Mouse (Mus musculus) midbrain, embryonic 14.5 days (tissue): Measurements from ENCODE around the gene Slc8a3. TPM values are rescaled to one million over a fixed set of nuclear protein-coding genes. Genes with fewer than 3 reads are reported as not detected.
A peak's percentile ranks its signal among the peaks of the same experiment; 100 is the strongest.

Experiments used
- ATAC-seq: fragments of 200-750 bp; cut with Nextera tagmentation; 2 replicates; pipeline ENCODE4 v1.8.0; 2017; ENCODE audit warnings: moderate number of reproducible peaks, moderate library complexity; ENCODE audit not compliant: low FRiP score, low TSS enrichment
- DNase-seq: peaks from one replicate; pipeline ENCODE4 v3.0.0-alpha.2; 2015
- H3K27ac ChIP-seq: fragments of 300-500 bp; sonication (generic); replicated peaks from 2 replicates; pipeline ENCODE4 v1.5.1; 2014; ENCODE audit warnings: mild to moderate bottlenecking, low read depth, low read length, moderate library complexity
- H3K27me3 ChIP-seq: fragments of 300-500 bp; sonication (generic); 2 replicates; pipeline ENCODE4 v1.6.1; 2014; ENCODE audit warnings: low read length, control low read depth, mixed read lengths; ENCODE audit not compliant: control insufficient read depth, insufficient read depth
- H3K36me3 ChIP-seq: fragments of 300-500 bp; sonication (generic); 2 replicates; pipeline ENCODE4 v1.6.1; 2014; ENCODE audit warnings: low read length, control low read depth; ENCODE audit not compliant: control insufficient read depth, insufficient read depth
- H3K4me1 ChIP-seq: fragments of 300-500 bp; sonication (generic); 2 replicates; pipeline ENCODE4 v1.6.1; 2014; ENCODE audit warnings: mild to moderate bottlenecking, antibody characterized with exemption, low read length, control low read depth; ENCODE audit not compliant: control insufficient read depth, insufficient read depth
- H3K4me2 ChIP-seq: fragments of 300-500 bp; sonication (generic); 2 replicates; pipeline ENCODE4 v1.6.1; 2014; ENCODE audit warnings: mild to moderate bottlenecking, low read length, moderate library complexity
- H3K4me3 ChIP-seq: fragments of 300-500 bp; sonication (generic); replicated peaks from 2 replicates; pipeline ENCODE4 v1.5.1; 2014; ENCODE audit warnings: low read depth, low read length
- H3K9ac ChIP-seq: fragments of 300-500 bp; sonication (generic); replicated peaks from 2 replicates; pipeline ENCODE4 v1.6.1; 2014; ENCODE audit warnings: mild to moderate bottlenecking, low read length, moderate library complexity
- H3K9me3 ChIP-seq: fragments of 300-500 bp; sonication (generic); 2 replicates; pipeline ENCODE4 v1.6.1; 2016; ENCODE audit warnings: low read length, control low read depth, mixed read lengths; ENCODE audit not compliant: control insufficient read depth
- WGBS: fragments of 180-500 bp; shearing (Covaris S2); extraction: QIAGEN DNeasy Blood & Tissue Kit; methylation state at CpG from one replicate; pipeline ENCODE4 v1.1.7; 2014; 5-methylcytosine and 5-hydroxymethylcytosine counted together
- polyA plus RNA-seq: library from polyadenylated mRNA; unstranded; fragments of >200 nt; fragmentation: Nextera tagmentation; extraction: Ambion mirVana; gene quantifications from 2 replicates; pipeline ENCODE4 v1.2.1, GENCODE M21; 2014

Slc8a3 gene
- polyA plus RNA-seq, 1 experiment from 2014 or later, result 6.1 TPM

DNA sequence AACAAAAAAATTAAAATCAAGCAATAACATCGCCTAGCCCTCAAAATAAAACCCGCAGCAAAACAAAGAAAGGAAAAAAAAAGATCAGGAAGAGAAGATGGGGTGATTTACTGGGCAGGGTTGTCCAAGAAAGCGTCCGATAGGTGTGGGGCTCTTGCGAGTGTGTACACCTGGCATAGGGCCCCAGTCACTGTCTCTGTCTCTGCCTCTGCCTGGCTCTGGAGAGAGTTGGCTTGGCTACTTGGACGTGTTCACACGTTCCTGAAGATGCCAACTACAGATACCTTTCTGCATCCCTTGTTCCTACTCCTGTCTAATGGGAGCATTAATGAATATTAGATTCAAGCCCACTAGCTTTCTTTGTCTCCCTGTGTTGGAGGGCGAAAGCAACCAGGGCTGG lies 166.4 kb downstream of the Slc8a3 start:
- no peak overlapping the region for H3K4me2 ChIP-seq
- ATAC-seq, result no peak
- H3K4me1 ChIP-seq, result peaks cover 9% of the 10 kb centered on the region; the same call in 1 of the 2 replicates
- no peak for DNase-seq
- no peak overlapping the region for H3K9ac ChIP-seq
- H3K4me3 ChIP-seq, result no peak overlapping the region
- H3K27me3 ChIP-seq, result no peaks in the 10 kb centered on the region
- H3K36me3 ChIP-seq, result peaks cover 2% of the 10 kb centered on the region; the same call in 1 of the 2 replicates
- H3K9me3 ChIP-seq, result no peaks in the 10 kb centered on the region
- 82% methylated on average over 8 of the region's 8 CpGs for WGBS
- no peak overlapping the region for H3K27ac ChIP-seq

DNA sequence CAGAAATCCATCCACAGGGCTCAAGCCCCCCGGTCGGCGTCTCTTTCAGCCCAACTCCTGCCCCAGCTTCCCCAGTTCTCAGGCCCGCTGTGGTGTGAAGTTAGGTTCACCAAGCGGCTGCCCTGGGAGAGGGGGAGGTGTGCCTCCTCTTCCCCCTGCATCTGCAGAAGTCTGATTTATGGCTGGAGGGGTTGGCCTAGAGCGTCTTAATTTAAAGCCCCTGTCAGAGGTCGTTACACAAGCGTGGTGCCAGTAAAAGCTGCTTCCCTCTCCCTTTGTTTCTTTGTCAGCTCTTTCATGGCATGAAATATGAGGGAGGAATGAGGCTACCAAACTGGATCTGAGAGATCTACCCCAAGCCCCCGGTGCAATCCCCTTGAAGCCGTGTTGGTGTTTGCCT lies 166.9 kb downstream of the Slc8a3 start:
- Histone ChIP-seq H3K9me3 (no peaks in the 10 kb centered on the region), H3K4me2 (no peak overlapping the region), H3K4me3 (no peak overlapping the region), H3K27ac (no peak overlapping the region), H3K27me3 (no peaks in the 10 kb centered on the region), H3K4me1 (peaks cover 9% of the 10 kb centered on the region; the same call in 1 of the 2 replicates), H3K9ac (no peak overlapping the region), H3K36me3 (peaks cover 2% of the 10 kb centered on the region; the same call in 1 of the 2 replicates)
- peak; percentile 19 for DNase-seq
- 12% methylated on average over 10 of the region's 10 CpGs for WGBS
- ATAC-seq, result no peak

GRCm38 (mm10) chr12:81163566-81163965 lies 169.4 kb downstream of the Slc8a3 start:
- Histone ChIP-seq H3K9me3 (no peaks in the 10 kb centered on the region), H3K27me3 (no peaks in the 10 kb centered on the region), H3K4me1 (peaks cover 9% of the 10 kb centered on the region; the same call in 1 of the 2 replicates), H3K9ac (no peak overlapping the region), H3K4me3 (no peak overlapping the region), H3K27ac (no peak overlapping the region), H3K36me3 (peaks cover 2% of the 10 kb centered on the region; the same call in 1 of the 2 replicates), H3K4me2 (no peak overlapping the region)
- 96% methylated on average over 3 of the region's 3 CpGs for WGBS
- ATAC-seq, result no peak
- DNase-seq, result no peak

DNA sequence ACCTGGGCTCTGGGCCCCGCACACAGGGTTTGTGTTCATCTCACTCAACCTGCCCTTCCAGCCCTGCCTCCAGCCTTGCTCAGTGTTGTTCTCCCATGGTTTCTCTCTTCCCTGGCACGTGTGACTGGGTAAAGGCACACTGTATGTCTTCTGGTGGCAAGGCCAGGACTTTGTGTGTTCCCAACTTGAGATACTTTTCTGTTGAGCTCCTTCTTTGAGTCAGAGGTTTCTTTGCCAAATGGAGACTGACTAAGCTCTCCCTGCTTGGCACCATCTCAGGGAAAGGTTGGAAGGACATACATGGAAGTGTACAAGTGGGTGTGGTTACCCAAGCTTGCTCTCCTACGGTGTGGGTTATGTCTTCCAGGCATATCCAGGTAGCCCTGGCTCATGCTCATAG lies 169.8 kb downstream of the Slc8a3 start:
- Histone ChIP-seq H3K9me3 (no peaks in the 10 kb centered on the region), H3K36me3 (peaks cover under 1% of the 10 kb centered on the region; the same call in 1 of the 2 replicates), H3K4me3 (no peak overlapping the region), H3K9ac (no peak overlapping the region), H3K27me3 (no peaks in the 10 kb centered on the region), H3K27ac (no peak overlapping the region), H3K4me2 (no peak overlapping the region), H3K4me1 (peaks cover 9% of the 10 kb centered on the region; the same call in 1 of the 2 replicates)
- WGBS, result 74% methylated on average over 3 of the region's 3 CpGs
- DNase-seq (no peak), ATAC-seq (no peak)

DNA sequence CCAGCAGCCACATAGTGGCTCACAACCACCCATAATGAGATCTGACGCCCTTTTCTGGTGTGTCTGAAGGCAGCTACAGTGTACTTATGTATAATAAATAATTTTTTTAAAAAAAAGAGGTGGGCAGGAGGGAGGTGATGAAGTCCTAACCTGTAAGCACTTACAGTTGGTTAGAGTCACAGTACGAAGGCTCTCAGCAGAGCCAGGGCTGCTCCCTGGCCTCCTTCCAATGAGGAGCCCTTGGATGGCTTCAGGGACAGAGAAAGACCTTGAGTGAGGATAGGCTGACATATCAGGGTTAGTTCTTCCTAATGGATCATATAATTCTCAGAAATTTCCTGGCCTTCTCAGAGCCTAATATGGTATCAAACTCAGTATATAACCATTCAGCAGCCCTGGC lies 171.7 kb downstream of the Slc8a3 start:
- Histone ChIP-seq H3K9ac (no peak overlapping the region), H3K4me1 (peaks cover 9% of the 10 kb centered on the region; the same call in 1 of the 2 replicates), H3K4me3 (no peak overlapping the region), H3K9me3 (no peaks in the 10 kb centered on the region), H3K36me3 (no peaks in the 10 kb centered on the region), H3K27me3 (no peaks in the 10 kb centered on the region), H3K27ac (no peak overlapping the region), H3K4me2 (no peak overlapping the region)
- whole genome bisulfite sequencing, result 92% methylated on average over 2 of the region's 2 CpGs
- DNase-seq, result no peak
- no peak for ATAC-seq

GRCm38 (mm10) chr12:81160831-81161230 lies 172.1 kb downstream of the Slc8a3 start:
- Histone ChIP-seq H3K4me2 (no peak overlapping the region), H3K27me3 (no peaks in the 10 kb centered on the region), H3K9ac (no peak overlapping the region), H3K27ac (no peak overlapping the region), H3K4me1 (peaks cover 4% of the 10 kb centered on the region; the same call in 1 of the 2 replicates), H3K9me3 (no peaks in the 10 kb centered on the region), H3K4me3 (no peak overlapping the region), H3K36me3 (no peaks in the 10 kb centered on the region)
- DNase-seq (peak; percentile 29), ATAC-seq (no peak)
- WGBS, result 61% methylated on average over 5 of the region's 5 CpGs

- Histone ChIP-seq H3K27ac (no peak overlapping the region), H3K9me3 (no peaks in the 10 kb centered on the region), H3K27me3 (no peaks in the 10 kb centered on the region), H3K4me1 (0 out of 2 replicates have a peak, but pooled peaks cover under 1% of the 10 kb centered on the region), H3K9ac (no peak overlapping the region), H3K4me3 (no peak overlapping the region), H3K36me3 (no peaks in the 10 kb centered on the region), H3K4me2 (no peak overlapping the region)
- 89% methylated on average over 3 of the region's 3 CpGs for WGBS
- ATAC-seq (no peak), DNase-seq (no peak)
Observed at GRCm38 (mm10) chr12:81160425-81160824, 172.6 kb downstream of the Slc8a3 start.

- H3K36me3 ChIP-seq, result no peaks in the 10 kb centered on the region
- DNase-seq, result no peak
- WGBS, result 87% methylated on average over 2 of the region's 2 CpGs
- no peak overlapping the region for H3K4me2 ChIP-seq
- no peak overlapping the region for H3K27ac ChIP-seq
- H3K27me3 ChIP-seq, result no peaks in the 10 kb centered on the region
- no peaks in the 10 kb centered on the region for H3K9me3 ChIP-seq
- no peak overlapping the region for H3K4me3 ChIP-seq
- H3K4me1 ChIP-seq, result no peaks in the 10 kb centered on the region
- no peak overlapping the region for H3K9ac ChIP-seq
- no peak for ATAC-seq
Observed at GRCm38 (mm10) chr12:81159947-81160346, 173.0 kb downstream of the Slc8a3 start.

GRCm38 (mm10) chr12:81156841-81157240 lies 176.1 kb downstream of the Slc8a3 start:
- Histone ChIP-seq H3K4me2 (no peak overlapping the region), H3K4me1 (no peaks in the 10 kb centered on the region), H3K4me3 (no peak overlapping the region), H3K9me3 (no peaks in the 10 kb centered on the region), H3K27me3 (no peaks in the 10 kb centered on the region), H3K36me3 (no peaks in the 10 kb centered on the region), H3K27ac (no peak overlapping the region), H3K9ac (no peak overlapping the region)
- ATAC-seq, result no peak
- no peak for DNase-seq
- 94% methylated on average over 8 of the region's 8 CpGs for WGBS
